Mouse (Mus musculus): ENCODE data around the gene Lamtor3. TPM values are rescaled to one million over a fixed set of nuclear protein-coding genes. Genes with fewer than 3 reads are reported as not detected.
"Not testable (repeated sequence)": the region's sequence is repeated elsewhere in the genome, so short reads cannot be mapped to it uniquely, and the experiment has no call there.

Lamtor3 gene
- polyA plus RNA-seq, 1 experiment from 2014 or later = 46.5 TPM

- Histone ChIP-seq H3K27me3 (ENCODE audit: insufficient read depth, low read length) (no peaks in the 10 kb centered on the region), H3K9me3 (ENCODE audit: low read length) (no peaks in the 10 kb centered on the region), H3K36me3 (replicated peaks; ENCODE audit: insufficient read depth, low read length) (peaks cover 33% of the 10 kb centered on the region), H3K4me1 (ENCODE audit: insufficient read depth) (no peaks in the 10 kb centered on the region), H3K4me3 (ENCODE audit: low read depth, low read length) (no peak overlapping the region), H3K4me2 (ENCODE audit: low read depth, low read length) (no peak overlapping the region), H3K9ac (replicated peaks) (no peak overlapping the region), H3K27ac (ENCODE audit: low read depth) (no peak overlapping the region)
- TF ChIP-seq CTCF (IDR thresholded peaks at IDR 0.05; ENCODE audit: low read depth) = no peak
- no peak for TF ChIP-seq EP300 (IDR thresholded peaks at IDR 0.05; ENCODE audit: low read depth)
- ATAC-seq (peak; percentile 53; the same call in 1 of the 2 replicates), DNase-seq (peak; percentile 67)
- WGBS (ENCODE audit: insufficient replicate concordance) = 79% methylated on average over 10 of the region's 10 CpGs
Observed at GRCm38 (mm10) chr3:137900149-137900548, 18.2 kb upstream of the Lamtor3 start.

DNA sequence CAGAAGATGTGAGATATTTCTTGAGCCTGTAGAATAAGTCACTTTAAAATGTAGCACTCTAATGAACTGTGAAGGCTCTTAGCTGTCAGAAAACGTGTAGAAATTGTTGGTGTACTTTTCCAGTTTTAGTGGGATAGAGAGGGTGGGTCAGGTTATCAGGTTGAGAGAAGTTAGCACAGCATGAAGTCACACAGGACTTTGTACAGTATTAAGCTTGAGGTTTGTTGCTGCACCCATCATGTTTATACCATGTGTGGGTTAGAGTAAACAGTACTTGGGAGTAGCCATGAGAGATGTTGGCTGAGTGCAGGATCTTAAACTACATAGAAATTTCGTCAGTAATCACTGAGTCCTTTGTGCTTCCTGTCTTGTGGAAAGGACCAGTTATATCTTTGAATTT, 5.2 kb upstream of the Lamtor3 start:
- H3K4me3 ChIP-seq (ENCODE audit: low read depth, low read length) = no peak overlapping the region
- 46% methylated on average over 2 of the region's 2 CpGs for WGBS (ENCODE audit: insufficient replicate concordance)

GRCm38 (mm10) chr3:137914567-137914966, 3.7 kb upstream of the Lamtor3 start:
- no CpG with 5 or more reads among the region's 1 CpGs for WGBS (ENCODE audit: insufficient replicate concordance)
- peaks cover 14% of the 10 kb centered on the region for H3K4me1 ChIP-seq (ENCODE audit: insufficient read depth)
- DNase-seq; H3K9me3 ChIP-seq (ENCODE audit: low read length); H3K27ac ChIP-seq (ENCODE audit: low read depth); H3K9ac ChIP-seq (replicated peaks); ATAC-seq; H3K4me3 ChIP-seq (ENCODE audit: low read depth, low read length); H3K36me3 ChIP-seq (replicated peaks; ENCODE audit: insufficient read depth, low read length); H3K4me2 ChIP-seq (ENCODE audit: low read depth, low read length); H3K27me3 ChIP-seq (ENCODE audit: insufficient read depth, low read length): not testable (repeated sequence)

More for the DNA sequence above, 5.2 kb upstream of the Lamtor3 start:
- H3K36me3 ChIP-seq (replicated peaks; ENCODE audit: insufficient read depth, low read length) = peaks cover 4% of the 10 kb centered on the region; the same call in 1 of the 2 replicates
- no peaks in the 10 kb centered on the region for H3K9me3 ChIP-seq (ENCODE audit: low read length)
- H3K4me1 ChIP-seq (ENCODE audit: insufficient read depth) = peaks cover 9% of the 10 kb centered on the region
- no peak for DNase-seq
- ATAC-seq = peak; percentile 89
- no peak overlapping the region for H3K4me2 ChIP-seq (ENCODE audit: low read depth, low read length)
- peak overlapping the region; percentile 55; the same call in 1 of the 2 replicates for H3K27ac ChIP-seq (ENCODE audit: low read depth)
- no peak overlapping the region for H3K9ac ChIP-seq (replicated peaks)
- TF ChIP-seq EP300 (IDR thresholded peaks at IDR 0.05; ENCODE audit: low read depth) (no peak), CTCF (IDR thresholded peaks at IDR 0.05; ENCODE audit: low read depth) (no peak)
- H3K27me3 ChIP-seq (ENCODE audit: insufficient read depth, low read length) = no peaks in the 10 kb centered on the region

DNA sequence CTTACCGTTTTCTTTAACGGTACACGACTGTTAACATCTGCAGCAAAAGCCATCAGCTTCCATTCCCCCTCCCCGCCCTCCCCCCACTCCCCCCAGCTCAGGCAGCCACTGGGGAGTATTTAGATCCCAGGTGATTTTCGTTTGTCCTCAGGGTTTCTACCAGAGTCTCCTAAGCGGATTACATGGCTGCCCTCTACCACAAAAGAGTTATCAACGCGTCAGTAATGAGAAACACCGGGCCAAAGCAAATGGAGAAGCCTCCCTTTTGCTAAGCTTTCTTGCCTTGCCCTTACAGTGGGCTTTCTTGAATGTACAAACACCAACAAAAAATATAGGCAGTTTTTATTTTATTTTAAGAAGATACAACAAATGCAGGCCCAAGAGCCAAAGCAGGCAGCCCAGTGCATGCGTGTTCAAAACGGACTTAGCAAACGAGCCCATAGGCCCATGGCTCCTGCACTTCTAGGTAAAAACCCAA, 573 bp upstream of the Lamtor3 start:
- H3K9me3 ChIP-seq (ENCODE audit: low read length) = no peaks in the 10 kb centered on the region
- peaks cover 15% of the 10 kb centered on the region for H3K36me3 ChIP-seq (replicated peaks; ENCODE audit: insufficient read depth, low read length)
- H3K4me3 ChIP-seq (ENCODE audit: low read depth, low read length) = peak overlapping the region; percentile 87
- H3K27me3 ChIP-seq (ENCODE audit: insufficient read depth, low read length) = no peaks in the 10 kb centered on the region
- DNase-seq = no peak
- peak overlapping the region; percentile 55 for H3K9ac ChIP-seq (replicated peaks)
- H3K4me1 ChIP-seq (ENCODE audit: insufficient read depth) = peaks cover 15% of the 10 kb centered on the region
- 37% methylated on average over 12 of the region's 12 CpGs for WGBS (ENCODE audit: insufficient replicate concordance)
- H3K4me2 ChIP-seq (ENCODE audit: low read depth, low read length) = peak overlapping the region; percentile 76
- ATAC-seq = no peak; the same call in 1 of the 2 replicates
- peak overlapping the region; percentile 93 for H3K27ac ChIP-seq (ENCODE audit: low read depth)
- no peak for TF ChIP-seq EP300 (IDR thresholded peaks at IDR 0.05; ENCODE audit: low read depth)
- no peak for TF ChIP-seq CTCF (IDR thresholded peaks at IDR 0.05; ENCODE audit: low read depth)

GRCm38 (mm10) chr3:137918932-137919311, 616 bp downstream of the Lamtor3 start:
- Histone ChIP-seq H3K27me3 (ENCODE audit: insufficient read depth, low read length) (no peaks in the 10 kb centered on the region), H3K9ac (replicated peaks) (peak overlapping the region; percentile 86), H3K27ac (ENCODE audit: low read depth) (peak overlapping the region; percentile 93), H3K4me1 (ENCODE audit: insufficient read depth) (peaks cover 15% of the 10 kb centered on the region), H3K36me3 (replicated peaks; ENCODE audit: insufficient read depth, low read length) (peaks cover 19% of the 10 kb centered on the region), H3K4me2 (ENCODE audit: low read depth, low read length) (peak overlapping the region; percentile 76), H3K9me3 (ENCODE audit: low read length) (no peaks in the 10 kb centered on the region), H3K4me3 (ENCODE audit: low read depth, low read length) (peak overlapping the region; percentile 87)
- ATAC-seq (peak; percentile 75), DNase-seq (peak; percentile 35)
- TF ChIP-seq EP300 (IDR thresholded peaks at IDR 0.05; ENCODE audit: low read depth) (no peak), CTCF (IDR thresholded peaks at IDR 0.05; ENCODE audit: low read depth) (no peak)
- 12% methylated on average over 6 of the region's 6 CpGs for WGBS (ENCODE audit: insufficient replicate concordance)

- peaks cover 15% of the 10 kb centered on the region for H3K4me1 ChIP-seq (ENCODE audit: insufficient read depth)
- no peaks in the 10 kb centered on the region for H3K27me3 ChIP-seq (ENCODE audit: insufficient read depth, low read length)
- peak overlapping the region; percentile 87 for H3K4me3 ChIP-seq (ENCODE audit: low read depth, low read length)
- WGBS (ENCODE audit: insufficient replicate concordance) = 87% methylated on average over 7 of the region's 7 CpGs
- peak overlapping the region; percentile 86 for H3K9ac ChIP-seq (replicated peaks)
- no peak for DNase-seq
- ATAC-seq = no peak
- H3K27ac ChIP-seq (ENCODE audit: low read depth) = peak overlapping the region; percentile 93
- peaks cover 19% of the 10 kb centered on the region for H3K36me3 ChIP-seq (replicated peaks; ENCODE audit: insufficient read depth, low read length)
- H3K9me3 ChIP-seq (ENCODE audit: low read length) = no peaks in the 10 kb centered on the region
- TF ChIP-seq EP300 (IDR thresholded peaks at IDR 0.05; ENCODE audit: low read depth) (no peak), CTCF (IDR thresholded peaks at IDR 0.05; ENCODE audit: low read depth) (no peak)
- peak overlapping the region; percentile 76 for H3K4me2 ChIP-seq (ENCODE audit: low read depth, low read length)
Observed at GRCm38 (mm10) chr3:137919398-137919797, 1.1 kb downstream of the Lamtor3 start.
